Mouse (Mus musculus): ENCODE measurements around the gene Col5a2. TPM values are rescaled to one million over a fixed set of nuclear protein-coding genes. Genes with fewer than 3 reads are reported as not detected.
"Not testable (repeated sequence)": the region's sequence is repeated elsewhere in the genome, so short reads cannot be mapped to it uniquely, and the experiment has no call there.

The Col5a2 gene
- polyA plus RNA-seq, 1 experiment = 0.96 TPM

DNA sequence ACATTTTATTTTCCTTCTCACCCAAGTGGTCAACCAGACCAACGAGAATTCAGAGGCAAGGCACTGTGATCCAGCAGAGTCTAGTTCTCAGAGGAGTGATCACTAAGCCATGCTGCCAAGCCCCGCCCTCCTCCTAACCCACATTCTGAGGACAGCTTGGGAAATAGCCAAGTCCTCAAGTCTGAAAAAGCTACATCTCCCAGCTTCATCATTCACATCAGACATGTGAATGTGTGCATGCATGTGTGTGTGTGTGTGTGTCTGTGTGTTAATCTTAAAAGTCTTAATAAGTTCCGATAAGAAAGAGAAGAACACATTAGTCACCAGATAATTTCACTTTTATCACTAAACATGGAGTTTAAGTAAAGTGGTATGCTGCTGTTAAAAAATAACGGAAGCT, 72.6 kb downstream of the Col5a2 start:
- no peak for TF ChIP-seq CTCF (IDR thresholded peaks at IDR 0.05; ENCODE audit: control insufficient read depth, insufficient read depth, insufficient replicate concordance, low read depth, low read length)
- no peak for TF ChIP-seq POLR2A (IDR thresholded peaks at IDR 0.05; ENCODE audit: control insufficient read depth, low read depth, low read length)
- Histone ChIP-seq H3K4me3 (ENCODE audit: control insufficient read depth, low read depth, low read length) (no peak overlapping the region), H3K27ac (ENCODE audit: control insufficient read depth, insufficient read depth, low read depth, low read length) (no peak overlapping the region), H3K27me3 (ENCODE audit: control insufficient read depth, insufficient read depth, low read length) (no peaks in the 10 kb centered on the region), H3K36me3 (ENCODE audit: control insufficient read depth, insufficient read depth, low read length) (no peaks in the 10 kb centered on the region), H3K4me1 (ENCODE audit: control insufficient read depth, insufficient read depth, low read length) (no peaks in the 10 kb centered on the region)

GRCm38 (mm10) chr1:45429145-45429544, 73.9 kb downstream of the Col5a2 start:
- not testable (repeated sequence) for H3K27ac ChIP-seq (ENCODE audit: control insufficient read depth, insufficient read depth, low read depth, low read length); H3K4me1 ChIP-seq (ENCODE audit: control insufficient read depth, insufficient read depth, low read length); H3K27me3 ChIP-seq (ENCODE audit: control insufficient read depth, insufficient read depth, low read length); H3K36me3 ChIP-seq (ENCODE audit: control insufficient read depth, insufficient read depth, low read length); H3K4me3 ChIP-seq (ENCODE audit: control insufficient read depth, low read depth, low read length)

GRCm38 (mm10) chr1:45423915-45424314, 79.2 kb downstream of the Col5a2 start:
- Histone ChIP-seq H3K27me3 (ENCODE audit: control insufficient read depth, insufficient read depth, low read length) (no peaks in the 10 kb centered on the region), H3K4me1 (ENCODE audit: control insufficient read depth, insufficient read depth, low read length) (no peaks in the 10 kb centered on the region), H3K4me3 (ENCODE audit: control insufficient read depth, low read depth, low read length) (no peak overlapping the region), H3K36me3 (ENCODE audit: control insufficient read depth, insufficient read depth, low read length) (no peaks in the 10 kb centered on the region), H3K27ac (ENCODE audit: control insufficient read depth, insufficient read depth, low read depth, low read length) (no peak overlapping the region)
- TF ChIP-seq CTCF (IDR thresholded peaks at IDR 0.05; ENCODE audit: control insufficient read depth, insufficient read depth, insufficient replicate concordance, low read depth, low read length) (no peak), POLR2A (IDR thresholded peaks at IDR 0.05; ENCODE audit: control insufficient read depth, low read depth, low read length) (no peak)

DNA sequence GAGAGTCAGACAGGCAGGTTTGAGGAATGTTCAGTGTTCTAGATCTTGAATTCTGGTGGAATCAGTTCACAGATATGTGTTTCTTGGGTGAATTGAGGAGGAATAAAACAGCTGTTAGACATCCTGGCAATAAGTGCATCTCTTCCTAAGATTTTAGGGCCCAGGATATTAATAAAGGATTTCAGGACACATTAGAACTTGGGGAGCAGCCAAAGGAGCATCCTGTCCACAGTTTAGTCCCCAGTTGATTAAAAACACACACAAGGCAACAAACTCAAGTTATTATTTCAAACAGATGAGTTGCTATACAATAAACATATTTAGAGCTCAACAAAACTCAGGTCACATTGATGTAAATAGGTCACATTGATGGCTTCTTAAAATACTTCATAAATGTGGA, 82.5 kb downstream of the Col5a2 start:
- no peak for TF ChIP-seq CTCF (IDR thresholded peaks at IDR 0.05; ENCODE audit: control insufficient read depth, insufficient read depth, insufficient replicate concordance, low read depth, low read length)
- TF ChIP-seq POLR2A (IDR thresholded peaks at IDR 0.05; ENCODE audit: control insufficient read depth, low read depth, low read length) = no peak
- Histone ChIP-seq H3K27ac (ENCODE audit: control insufficient read depth, insufficient read depth, low read depth, low read length) (no peak overlapping the region), H3K4me3 (ENCODE audit: control insufficient read depth, low read depth, low read length) (no peak overlapping the region), H3K36me3 (ENCODE audit: control insufficient read depth, insufficient read depth, low read length) (no peaks in the 10 kb centered on the region), H3K27me3 (ENCODE audit: control insufficient read depth, insufficient read depth, low read length) (no peaks in the 10 kb centered on the region), H3K4me1 (ENCODE audit: control insufficient read depth, insufficient read depth, low read length) (no peaks in the 10 kb centered on the region)

DNA sequence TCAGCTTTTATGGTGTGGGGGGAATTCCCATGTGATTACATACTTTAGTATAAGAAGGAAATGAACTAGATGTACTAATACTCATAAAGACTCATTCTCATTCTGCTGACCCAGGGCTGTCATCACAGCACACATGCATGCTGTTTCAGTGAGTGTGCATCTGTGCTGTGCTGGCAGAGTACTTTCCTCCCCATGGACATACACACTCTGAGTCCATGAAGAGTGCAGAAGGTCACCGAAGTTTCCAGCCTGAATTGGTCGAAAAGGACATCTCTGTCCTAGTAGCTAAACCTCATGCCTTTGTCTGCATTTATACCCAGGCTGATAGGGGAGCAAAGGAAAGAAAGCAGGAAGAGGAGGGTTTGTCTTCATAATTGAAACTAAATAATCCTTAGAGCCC, 83.2 kb downstream of the Col5a2 start:
- H3K4me3 ChIP-seq (ENCODE audit: control insufficient read depth, low read depth, low read length) = no peak overlapping the region
- H3K27ac ChIP-seq (ENCODE audit: control insufficient read depth, insufficient read depth, low read depth, low read length) = no peak overlapping the region
- H3K36me3 ChIP-seq (ENCODE audit: control insufficient read depth, insufficient read depth, low read length) = no peaks in the 10 kb centered on the region
- TF ChIP-seq CTCF (IDR thresholded peaks at IDR 0.05; ENCODE audit: control insufficient read depth, insufficient read depth, insufficient replicate concordance, low read depth, low read length) = no peak
- no peak for TF ChIP-seq POLR2A (IDR thresholded peaks at IDR 0.05; ENCODE audit: control insufficient read depth, low read depth, low read length)
- no peaks in the 10 kb centered on the region for H3K27me3 ChIP-seq (ENCODE audit: control insufficient read depth, insufficient read depth, low read length)
- no peaks in the 10 kb centered on the region for H3K4me1 ChIP-seq (ENCODE audit: control insufficient read depth, insufficient read depth, low read length)

DNA sequence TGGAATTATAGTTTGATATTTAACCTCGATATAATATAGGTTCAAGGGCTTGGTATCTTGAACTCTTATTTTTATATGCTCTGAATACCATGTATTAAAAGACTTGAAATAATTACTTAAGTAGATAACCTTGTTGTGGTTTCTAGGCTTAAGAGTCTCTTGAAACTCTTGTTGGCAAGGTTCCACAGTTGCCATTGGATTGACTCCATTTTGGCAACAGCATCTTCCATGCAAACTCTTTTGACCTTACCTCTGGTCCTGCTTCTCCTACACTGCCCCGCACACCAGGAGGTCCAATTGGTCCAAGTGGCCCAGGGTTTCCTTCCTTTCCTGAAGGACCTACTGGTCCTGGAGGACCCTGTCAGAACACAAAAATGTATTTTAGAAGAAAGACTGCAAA, 121.2 kb downstream of the Col5a2 start:
- TF ChIP-seq POLR2A (IDR thresholded peaks at IDR 0.05; ENCODE audit: control insufficient read depth, low read depth, low read length) = no peak
- no peak for TF ChIP-seq CTCF (IDR thresholded peaks at IDR 0.05; ENCODE audit: control insufficient read depth, insufficient read depth, insufficient replicate concordance, low read depth, low read length)
- Histone ChIP-seq H3K4me1 (ENCODE audit: control insufficient read depth, insufficient read depth, low read length) (no peaks in the 10 kb centered on the region), H3K36me3 (ENCODE audit: control insufficient read depth, insufficient read depth, low read length) (no peaks in the 10 kb centered on the region), H3K27ac (ENCODE audit: control insufficient read depth, insufficient read depth, low read depth, low read length) (no peak overlapping the region), H3K4me3 (ENCODE audit: control insufficient read depth, low read depth, low read length) (no peak overlapping the region), H3K27me3 (ENCODE audit: control insufficient read depth, insufficient read depth, low read length) (no peaks in the 10 kb centered on the region)

DNA sequence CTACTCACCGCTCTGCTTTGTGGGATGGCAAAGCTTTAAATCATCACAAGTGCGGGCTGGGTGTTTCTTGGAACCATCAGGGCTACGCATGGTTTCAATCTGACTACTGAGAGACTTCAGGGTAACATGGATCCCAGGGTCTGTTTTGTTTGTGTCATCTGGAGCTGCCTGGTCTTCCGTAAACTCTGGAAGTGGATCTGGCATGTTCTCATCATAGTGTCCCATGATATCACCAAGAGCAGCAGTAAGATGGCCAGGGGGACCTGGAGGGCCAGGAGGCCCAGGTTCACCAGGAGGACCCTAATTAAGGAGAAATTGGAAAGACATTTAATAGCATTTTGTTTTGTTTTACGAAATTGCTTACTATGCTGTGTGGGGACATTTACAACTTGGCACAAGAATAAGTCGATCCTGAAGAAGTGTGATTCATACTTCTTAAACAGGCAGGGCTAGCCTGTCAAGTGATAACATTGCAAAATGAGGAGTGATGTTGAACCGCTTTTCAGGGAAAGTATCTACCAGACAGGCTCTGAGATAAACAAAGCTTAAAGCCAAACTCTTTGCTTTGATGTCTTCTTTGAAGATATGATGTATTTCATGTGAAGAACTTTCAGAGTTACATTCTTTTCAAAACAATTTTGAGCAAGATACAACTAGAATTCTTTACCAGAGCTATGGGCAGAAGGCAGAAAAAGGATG, 122.9 kb downstream of the Col5a2 start:
- Histone ChIP-seq H3K27me3 (ENCODE audit: control insufficient read depth, insufficient read depth, low read length) (no peaks in the 10 kb centered on the region), H3K36me3 (ENCODE audit: control insufficient read depth, insufficient read depth, low read length) (no peaks in the 10 kb centered on the region), H3K4me3 (ENCODE audit: control insufficient read depth, low read depth, low read length) (no peak overlapping the region), H3K4me1 (ENCODE audit: control insufficient read depth, insufficient read depth, low read length) (no peaks in the 10 kb centered on the region), H3K27ac (ENCODE audit: control insufficient read depth, insufficient read depth, low read depth, low read length) (no peak overlapping the region)
- no peak for TF ChIP-seq CTCF (IDR thresholded peaks at IDR 0.05; ENCODE audit: control insufficient read depth, insufficient read depth, insufficient replicate concordance, low read depth, low read length)
- no peak for TF ChIP-seq POLR2A (IDR thresholded peaks at IDR 0.05; ENCODE audit: control insufficient read depth, low read depth, low read length)

- Histone ChIP-seq H3K4me3 (ENCODE audit: control insufficient read depth, low read depth, low read length) (no peak overlapping the region), H3K27ac (ENCODE audit: control insufficient read depth, insufficient read depth, low read depth, low read length) (no peak overlapping the region), H3K4me1 (ENCODE audit: control insufficient read depth, insufficient read depth, low read length) (no peaks in the 10 kb centered on the region), H3K36me3 (ENCODE audit: control insufficient read depth, insufficient read depth, low read length) (no peaks in the 10 kb centered on the region), H3K27me3 (ENCODE audit: control insufficient read depth, insufficient read depth, low read length) (no peaks in the 10 kb centered on the region)
- TF ChIP-seq CTCF (IDR thresholded peaks at IDR 0.05; ENCODE audit: control insufficient read depth, insufficient read depth, insufficient replicate concordance, low read depth, low read length) = no peak
- no peak for TF ChIP-seq POLR2A (IDR thresholded peaks at IDR 0.05; ENCODE audit: control insufficient read depth, low read depth, low read length)
Measured at GRCm38 (mm10) chr1:45365427-45365826, 137.7 kb downstream of the Col5a2 start.

Measured in testis, adult 2 months (tissue).